Mouse (Mus musculus) forebrain, embryonic 12.5 days (tissue): ENCODE results near the gene Hsh2d. TPM values are rescaled to one million over a fixed set of nuclear protein-coding genes. Genes with fewer than 3 reads are reported as not detected.

Experiments used
- ATAC-seq: fragments of 200-750 bp; cut with Nextera tagmentation; 2 replicates; pipeline ENCODE4 v1.8.0; 2017; ENCODE audit warnings: moderate TSS enrichment; ENCODE audit not compliant: low FRiP score
- H3K27ac ChIP-seq: fragments of 300-500 bp; sonication (generic); 2 replicates; pipeline ENCODE4 v1.5.1; 2016; ENCODE audit warnings: mild to moderate bottlenecking
- H3K27me3 ChIP-seq: fragments of 300-500 bp; sonication (generic); 2 replicates; pipeline ENCODE4 v1.6.1; 2016; ENCODE audit warnings: mild to moderate bottlenecking
- H3K36me3 ChIP-seq: fragments of 300-500 bp; sonication (generic); replicated peaks from 2 replicates; pipeline ENCODE4 v1.6.1; 2016; ENCODE audit warnings: mild to moderate bottlenecking
- H3K4me1 ChIP-seq: fragments of 300-500 bp; sonication (generic); 2 replicates; pipeline ENCODE4 v1.6.1; 2016
- H3K4me2 ChIP-seq: fragments of 300-500 bp; sonication (generic); 2 replicates; pipeline ENCODE4 v1.6.1; 2016; ENCODE audit warnings: mild to moderate bottlenecking, moderate library complexity
- H3K4me3 ChIP-seq: fragments of 300-500 bp; sonication (generic); replicated peaks from 2 replicates; pipeline ENCODE4 v1.5.1; 2016; ENCODE audit warnings: mild to moderate bottlenecking
- H3K9ac ChIP-seq: fragments of 300-500 bp; sonication (generic); 2 replicates; pipeline ENCODE4 v1.6.1; 2016; ENCODE audit warnings: mild to moderate bottlenecking
- H3K9me3 ChIP-seq: fragments of 300-500 bp; sonication (generic); 2 replicates; pipeline ENCODE4 v1.6.1; 2016
- WGBS: fragments of 180-500 bp; shearing (Covaris S2); methylation state at CpG from one replicate; pipeline ENCODE4 v1.1.7; 2016; 5-methylcytosine and 5-hydroxymethylcytosine counted together
- polyA plus RNA-seq: library from polyadenylated mRNA; unstranded; fragments of >200 nt; fragmentation: Nextera tagmentation; extraction: Ambion mirVana; gene quantifications from 2 replicates; pipeline ENCODE4 v1.2.1, GENCODE M21; 2016

The Hsh2d gene
- polyA plus RNA-seq, 1 experiment from 2014 or later, result not detected

DNA sequence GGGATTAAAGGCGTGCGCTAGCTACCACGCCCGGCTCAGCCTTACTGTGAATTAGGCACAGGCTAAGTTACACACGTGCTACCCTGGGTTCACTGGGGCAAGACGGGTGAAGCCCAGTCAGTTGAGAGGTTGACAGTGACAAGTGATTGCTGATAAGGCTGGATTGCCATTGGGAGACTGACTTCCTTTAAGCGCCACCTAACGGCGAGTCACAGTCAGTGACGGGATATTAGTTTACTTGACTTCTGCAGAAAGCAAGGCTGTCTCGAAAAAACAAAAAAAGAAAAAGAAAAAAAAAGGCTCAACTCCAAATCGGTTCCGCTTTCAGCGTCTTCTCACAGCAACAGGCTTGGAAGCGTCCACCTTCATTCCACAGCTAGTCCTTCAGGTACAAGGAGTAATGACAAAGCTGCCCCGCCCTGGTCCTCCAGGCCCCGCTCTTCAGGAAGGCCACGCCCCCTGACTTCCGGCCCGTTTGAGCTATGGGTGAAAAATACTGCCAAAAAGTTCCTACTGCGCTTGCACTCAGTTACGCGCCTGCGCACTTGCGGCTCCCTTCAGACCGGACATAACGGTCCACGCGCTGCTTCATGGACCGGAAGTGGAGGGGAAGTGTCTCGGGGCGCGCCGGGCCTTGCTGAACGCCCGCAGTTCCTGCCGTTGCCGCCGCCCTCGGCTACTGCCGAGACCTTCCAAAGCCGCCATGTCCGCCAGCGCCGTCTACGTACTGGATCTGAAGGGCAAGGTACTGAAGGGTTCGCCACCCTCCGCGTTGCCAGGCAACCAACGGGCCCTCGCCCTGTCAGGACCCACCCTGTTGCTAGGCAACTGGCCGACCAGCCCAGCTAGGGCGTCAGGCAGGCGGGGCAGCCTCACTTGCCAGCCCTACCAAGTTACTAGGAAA is 50.3 kb downstream of the Hsh2d start, which contains the start of gene Ap1m1:
Ap1m1 (plus strand) TSS at position 520 of the 904 bp plus-strand sequence.
- Histone ChIP-seq H3K9me3 (no peaks in the 10 kb centered on the region), H3K27me3 (no peaks in the 10 kb centered on the region)
- WGBS, result 1% methylated on average over 54 of the region's 54 CpGs

DNA sequence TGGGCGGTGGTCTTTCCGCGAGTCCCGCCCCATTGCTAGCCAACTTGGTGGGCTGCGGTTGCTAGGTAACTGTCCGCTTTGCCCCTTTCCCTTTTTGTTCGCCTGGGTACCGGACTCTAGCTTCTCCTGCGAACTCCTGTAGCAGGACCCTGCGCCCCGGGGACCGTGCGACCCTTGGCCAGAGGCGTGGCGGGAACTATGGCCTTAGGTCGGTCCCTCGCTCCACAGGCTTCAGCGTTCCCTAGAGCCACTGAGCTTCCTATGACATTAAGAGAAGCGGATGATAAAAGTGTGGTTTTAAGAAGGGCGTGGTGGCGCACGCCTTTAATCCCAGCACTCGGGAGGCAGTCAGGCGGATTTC is 50.9 kb downstream of the Hsh2d start:
- WGBS, result 2% methylated on average over 24 of the region's 24 CpGs
- H3K4me2 ChIP-seq, result peak overlapping the region; percentile 71
- H3K9ac ChIP-seq, result peak overlapping the region; percentile 66
- ATAC-seq, result peak; percentile 76; the same call in 1 of the 2 replicates
- no peaks in the 10 kb centered on the region for H3K9me3 ChIP-seq
- no peaks in the 10 kb centered on the region for H3K27me3 ChIP-seq
- peak overlapping the region; percentile 69 for H3K4me3 ChIP-seq
- peak overlapping the region; percentile 97 for H3K27ac ChIP-seq
- H3K36me3 ChIP-seq, result peaks cover 7% of the 10 kb centered on the region; the same call in 1 of the 2 replicates
- H3K4me1 ChIP-seq, result peaks cover 16% of the 10 kb centered on the region

More for the DNA sequence above, 50.3 kb downstream of the Hsh2d start, which contains the start of gene Ap1m1:
- peak within 1 kb of the TSS; percentile 69 for H3K4me3 ChIP-seq
- peak within 1 kb of the TSS; percentile 66 for H3K9ac ChIP-seq
- peaks cover 7% of the 10 kb centered on the region; the same call in 1 of the 2 replicates for H3K36me3 ChIP-seq
- peak within 1 kb of the TSS; percentile 71 for H3K4me2 ChIP-seq
- H3K4me1 ChIP-seq, result peaks cover 16% of the 10 kb centered on the region
- ATAC-seq, result peak; percentile 97
- peak within 1 kb of the TSS; percentile 97 for H3K27ac ChIP-seq

DNA sequence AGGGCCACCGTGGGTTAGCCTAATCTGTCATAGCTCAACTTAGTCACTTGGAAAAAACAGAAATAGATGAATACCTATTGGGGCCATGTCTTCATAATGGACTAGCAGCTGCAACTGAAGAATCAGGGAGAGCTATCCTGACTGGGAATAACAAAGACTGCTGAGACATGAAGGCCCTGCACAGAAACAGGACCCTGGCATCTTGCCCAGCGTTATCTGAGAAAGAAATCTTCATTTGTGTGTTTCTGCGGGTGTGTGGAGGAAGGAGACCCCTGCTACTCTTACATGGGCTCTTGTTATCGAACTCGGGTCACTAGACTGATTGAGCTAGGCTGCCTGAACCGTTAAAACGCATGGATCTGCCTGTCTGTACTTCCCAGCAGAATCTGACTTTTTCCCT is 51.5 kb downstream of the Hsh2d start:
- peak overlapping the region; percentile 71 for H3K4me2 ChIP-seq
- no peak for ATAC-seq
- H3K9ac ChIP-seq, result peak overlapping the region; percentile 66
- WGBS, result 72% methylated on average over 7 of the region's 7 CpGs
- peaks cover 7% of the 10 kb centered on the region; the same call in 1 of the 2 replicates for H3K36me3 ChIP-seq
- peak overlapping the region; percentile 69 for H3K4me3 ChIP-seq
- H3K9me3 ChIP-seq, result no peaks in the 10 kb centered on the region
- peaks cover 16% of the 10 kb centered on the region for H3K4me1 ChIP-seq
- no peaks in the 10 kb centered on the region for H3K27me3 ChIP-seq
- peak overlapping the region; percentile 97 for H3K27ac ChIP-seq

DNA sequence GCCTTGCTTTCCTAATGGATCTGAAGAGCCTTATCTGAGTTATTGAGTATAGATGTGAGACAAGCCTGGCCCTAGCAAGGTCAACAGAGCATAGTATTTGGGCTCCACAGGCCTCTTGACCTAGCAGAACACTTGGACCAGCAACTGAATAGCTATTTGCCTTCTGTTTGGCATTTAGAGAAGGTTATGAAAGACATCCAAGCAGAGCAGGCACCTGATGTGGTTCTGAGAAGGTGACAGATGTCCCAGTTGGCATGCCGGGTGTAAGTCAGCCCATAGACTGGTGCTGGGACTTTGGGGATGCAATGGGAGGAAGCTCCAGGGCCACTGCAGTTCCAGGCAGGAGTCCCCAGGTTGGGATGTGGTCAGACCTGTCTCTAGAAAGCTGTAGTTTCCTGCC is 52.8 kb downstream of the Hsh2d start:
- Histone ChIP-seq H3K9me3 (no peaks in the 10 kb centered on the region), H3K9ac (no peak overlapping the region), H3K27ac (no peak overlapping the region), H3K4me3 (no peak overlapping the region), H3K4me2 (no peak overlapping the region), H3K4me1 (peaks cover 16% of the 10 kb centered on the region), H3K27me3 (no peaks in the 10 kb centered on the region), H3K36me3 (peaks cover 19% of the 10 kb centered on the region)
- WGBS, result 95% methylated on average over 1 of the region's 1 CpGs
- ATAC-seq, result no peak

DNA sequence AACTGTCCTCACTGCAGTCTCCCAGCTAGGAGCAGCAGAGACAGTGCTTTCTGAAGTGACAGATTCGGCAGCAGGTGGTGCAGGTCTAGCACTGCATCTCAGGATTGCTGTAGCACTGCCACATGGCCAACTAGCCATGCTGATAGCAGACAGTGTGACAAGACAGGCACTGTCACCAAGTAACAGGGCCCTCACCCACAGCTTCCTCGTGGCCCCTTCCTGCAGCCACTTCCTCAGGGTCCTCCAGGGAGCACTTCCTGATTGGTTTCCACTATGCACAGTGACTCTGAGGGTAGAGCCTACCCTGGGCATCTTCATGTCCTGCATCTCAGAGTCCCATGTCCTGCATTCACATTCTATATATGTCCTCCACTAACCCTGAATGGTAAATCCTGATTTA is 55.2 kb downstream of the Hsh2d start:
- H3K27ac ChIP-seq, result no peak overlapping the region
- H3K4me3 ChIP-seq, result no peak overlapping the region
- no peak overlapping the region for H3K9ac ChIP-seq
- H3K27me3 ChIP-seq, result no peaks in the 10 kb centered on the region
- no peak overlapping the region for H3K4me2 ChIP-seq
- peaks cover 16% of the 10 kb centered on the region for H3K4me1 ChIP-seq
- H3K36me3 ChIP-seq, result peaks cover 19% of the 10 kb centered on the region
- H3K9me3 ChIP-seq, result no peaks in the 10 kb centered on the region
- ATAC-seq, result no peak
- WGBS, result 89% methylated on average over 2 of the region's 2 CpGs

Other genes starting within 250 kb of the Hsh2d start
- 23.3 and 29.7 TPM in 2 replicates for gene Zfp961, start 238.6 kb upstream of the Hsh2d start, polyA plus RNA-seq
- 0.35 and 1.6 TPM in 2 replicates for gene Cyp4f18, start 180.0 kb upstream of the Hsh2d start, polyA plus RNA-seq
- not detected in 2 replicates for gene Olfr372, start 148.4 kb upstream of the Hsh2d start, polyA plus RNA-seq
- not detected in 2 replicates for gene Olfr373, start 106.5 kb upstream of the Hsh2d start, polyA plus RNA-seq
- gene Olfr374, start 82.6 kb upstream of the Hsh2d start, polyA plus RNA-seq, result 0.04 TPM in 1 of 2 replicates, not detected in the other
- gene Tpm4, start 54.7 kb upstream of the Hsh2d start, polyA plus RNA-seq, result 416 and 424 TPM in 2 replicates
- 121 and 127 TPM in 2 replicates for gene Rab8a, start 28.4 kb upstream of the Hsh2d start, polyA plus RNA-seq
- gene Cib3, start 23.2 kb downstream of the Hsh2d start, polyA plus RNA-seq, result not detected in 2 replicates
- not detected in 2 replicates for gene Gm11034, start 24.0 kb downstream of the Hsh2d start, polyA plus RNA-seq
- gene Fam32a, start 30.1 kb downstream of the Hsh2d start, polyA plus RNA-seq, result 78.2 and 87.0 TPM in 2 replicates
- 193 and 196 TPM in 2 replicates for gene Ap1m1, start 50.4 kb downstream of the Hsh2d start, polyA plus RNA-seq
- 34.4 and 36.6 TPM in 2 replicates for gene Gm10282, start 115.6 kb downstream of the Hsh2d start, polyA plus RNA-seq
- gene Klf2, start 129.4 kb downstream of the Hsh2d start, polyA plus RNA-seq, result 4.6 and 5.0 TPM in 2 replicates
- 73.5 and 74.3 TPM in 2 replicates for gene Eps15l1, start 231.8 kb downstream of the Hsh2d start, polyA plus RNA-seq